Mouse (Mus musculus): ENCODE measurements around the gene Galk2.

DNA sequence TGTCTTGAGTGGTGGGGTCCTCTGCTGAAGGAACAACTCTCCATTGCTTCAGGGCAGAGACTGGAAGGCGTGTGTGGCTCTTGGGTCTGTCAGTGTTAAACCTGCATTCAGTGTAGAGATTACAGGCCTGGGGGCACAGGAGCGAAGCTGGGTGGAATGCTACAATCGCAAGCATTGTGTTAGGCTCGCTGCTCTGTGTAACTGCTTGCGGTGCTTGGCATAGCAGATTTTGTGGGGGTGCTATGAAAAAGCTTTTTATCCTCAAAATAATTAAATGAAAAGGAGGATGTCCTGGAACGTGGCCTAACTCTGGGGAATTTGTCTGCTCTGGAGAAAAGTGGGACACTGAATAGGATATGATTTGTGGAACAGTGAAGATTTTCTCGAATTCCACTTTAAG, 49.4 kb upstream of the Galk2 start:
- TF ChIP-seq ZNF384 (IDR thresholded peaks at IDR 0.05; ENCODE audit: low read depth, low read length) (no peak), ZC3H11A (IDR thresholded peaks at IDR 0.05; ENCODE audit: borderline replicate concordance, low read depth, low read length) (no peak), CHD2 (IDR thresholded peaks at IDR 0.05; ENCODE audit: low read depth, low read length) (no peak), MAFK (IDR thresholded peaks at IDR 0.05; ENCODE audit: insufficient read depth, low read depth, low read length) (no peak), HCFC1 (IDR thresholded peaks at IDR 0.05; ENCODE audit: borderline replicate concordance, insufficient read depth, low read length) (no peak)
